Mouse (Mus musculus) adrenal gland, postnatal 14 days (tissue): Measurements from ENCODE around the gene Dchs2. TPM values are rescaled to one million over a fixed set of nuclear protein-coding genes. Genes with fewer than 3 reads are reported as not detected.

Experiments used
- total RNA-seq: library from RNA; stranded (reverse); gene quantifications from 2 replicates; pipeline ENCODE4 v1.2.3, GENCODE M21; 2021

The Dchs2 gene
- total RNA-seq, 1 experiment from 2014 or later = 1.3 TPM

Other genes starting within 250 kb of the Dchs2 start
- 0.53 and 1.3 TPM in 2 replicates for gene Lrat, start 224.0 kb upstream of the Dchs2 start, total RNA-seq
- 22.3 and 435 TPM in 2 replicates for gene Fgg, start 120.2 kb upstream of the Dchs2 start, total RNA-seq
- gene Fga, start 101.9 kb upstream of the Dchs2 start, total RNA-seq = 24.5 and 518 TPM in 2 replicates
- 14.2 and 242 TPM in 2 replicates for gene Fgb, start 78.1 kb upstream of the Dchs2 start, total RNA-seq
- gene Plrg1, start 72.4 kb upstream of the Dchs2 start, total RNA-seq = 49.8 and 50.8 TPM in 2 replicates